Mouse (Mus musculus) layer of hippocampus, adult 2 months (tissue): ENCODE measurements around the gene Aktip. TPM values are rescaled to one million over a fixed set of nuclear protein-coding genes. Genes with fewer than 3 reads are reported as not detected.

Experiments
- DNase-seq, 2 experiments: peaks; one replicate each; pipeline ENCODE4 v3.0.0; 2022; ENCODE audit warnings: low spot score in 2 of 2
- H3K27ac ChIP-seq: fragments of 200-600 bp; 2 replicates; pipeline ENCODE4 v1.8.1; 2022
- H3K4me3 ChIP-seq: fragments of 200-600 bp; 2 replicates; pipeline ENCODE4 v1.8.1; 2022; ENCODE audit warnings: mild to moderate bottlenecking
- CTCF ChIP-seq: fragments of 200-600 bp; conservative IDR thresholded peaks from 2 replicates; pipeline ENCODE4 v1.8.1; 2022; ENCODE audit warnings: antibody characterized with exemption, mild to moderate bottlenecking, moderate library complexity
- total RNA-seq, 2 experiments: library from RNA; stranded (reverse); gene quantifications; 2 replicates each; pipeline ENCODE4 v1.2.3; 2021

Aktip gene
- total RNA-seq, 2 experiments from 2014 or later = 93.4 to 93.9 TPM

- Histone ChIP-seq H3K27ac (no peak overlapping the region), H3K4me3 (no peak overlapping the region)
- DNase-seq = no peak
- TF ChIP-seq CTCF = no peak
These were observed 13.2 kb upstream of the Aktip start for GRCm38 (mm10) chr8:91212948-91213347.

GRCm38 (mm10) chr8:91209658-91210057 lies 9.9 kb upstream of the Aktip start:
- Histone ChIP-seq H3K27ac (no peak overlapping the region), H3K4me3 (no peak overlapping the region)
- TF ChIP-seq CTCF = no peak
- DNase-seq = no peak

GRCm38 (mm10) chr8:91207676-91208075 lies 7.9 kb upstream of the Aktip start:
- Histone ChIP-seq H3K27ac (no peak overlapping the region), H3K4me3 (no peak overlapping the region)
- no peak for TF ChIP-seq CTCF
- DNase-seq = no peak

GRCm38 (mm10) chr8:91205897-91206296 lies 6.1 kb upstream of the Aktip start:
- Histone ChIP-seq H3K27ac (no peak overlapping the region), H3K4me3 (no peak overlapping the region)
- no peak for DNase-seq
- no peak for TF ChIP-seq CTCF

GRCm38 (mm10) chr8:91201184-91201583 lies 1.4 kb upstream of the Aktip start:
- no peak overlapping the region for H3K27ac ChIP-seq
- TF ChIP-seq CTCF = no peak
- no peak for DNase-seq
- H3K4me3 ChIP-seq = no peak overlapping the region

- no peak overlapping the region for H3K27ac ChIP-seq
- H3K4me3 ChIP-seq = no peak overlapping the region
- no peak for TF ChIP-seq CTCF
- DNase-seq = no peak
These were observed 1.7 kb downstream of the Aktip start for GRCm38 (mm10) chr8:91198036-91198435.

- TF ChIP-seq CTCF = no peak
- no peak for DNase-seq
- H3K4me3 ChIP-seq = no peak overlapping the region
These were observed 2.5 kb downstream of the Aktip start for GRCm38 (mm10) chr8:91197233-91197632.

GRCm38 (mm10) chr8:91196661-91197060 lies 3.1 kb downstream of the Aktip start:
- no peak for DNase-seq
- Histone ChIP-seq H3K4me3 (no peak overlapping the region), H3K27ac (no peak overlapping the region)
- TF ChIP-seq CTCF = peak; percentile 38

More at GRCm38 (mm10) chr8:91197233-91197632, 2.5 kb downstream of the Aktip start:
- H3K27ac ChIP-seq = no peak overlapping the region

- no peak for DNase-seq
- H3K27ac ChIP-seq = no peak overlapping the region
- H3K4me3 ChIP-seq = no peak overlapping the region
- TF ChIP-seq CTCF = no peak
These were observed 5.7 kb downstream of the Aktip start for GRCm38 (mm10) chr8:91194081-91194480.

GRCm38 (mm10) chr8:91192941-91193340 lies 6.8 kb downstream of the Aktip start:
- no peak for TF ChIP-seq CTCF
- DNase-seq = no peak
- H3K27ac ChIP-seq = no peak overlapping the region
- H3K4me3 ChIP-seq = no peak overlapping the region

GRCm38 (mm10) chr8:91190816-91191340 lies 8.9 kb downstream of the Aktip start:
- peak; percentile 75 to 80 for DNase-seq
- H3K27ac ChIP-seq = no peak overlapping the region
- peak; percentile 91 for TF ChIP-seq CTCF
- H3K4me3 ChIP-seq = no peak overlapping the region

GRCm38 (mm10) chr8:91188152-91188551 lies 11.6 kb downstream of the Aktip start:
- Histone ChIP-seq H3K4me3 (no peak overlapping the region), H3K27ac (no peak overlapping the region)
- TF ChIP-seq CTCF = no peak
- DNase-seq = no peak

GRCm38 (mm10) chr8:91186372-91186771 lies 13.4 kb downstream of the Aktip start:
- no peak for TF ChIP-seq CTCF
- DNase-seq = no peak
- Histone ChIP-seq H3K4me3 (no peak overlapping the region), H3K27ac (no peak overlapping the region)

GRCm38 (mm10) chr8:91177708-91178107 lies 22.1 kb downstream of the Aktip start:
- Histone ChIP-seq H3K4me3 (no peak overlapping the region), H3K27ac (no peak overlapping the region)
- no peak for DNase-seq
- TF ChIP-seq CTCF = peak; percentile 57

GRCm38 (mm10) chr8:91176176-91176575 lies 23.6 kb downstream of the Aktip start:
- no peak overlapping the region for H3K4me3 ChIP-seq
- no peak for DNase-seq
- no peak for TF ChIP-seq CTCF
- H3K27ac ChIP-seq = no peak overlapping the region
